Mouse (Mus musculus) limb, embryonic 15.5 days (tissue): ENCODE data around the gene Dnm3. TPM values are rescaled to one million over a fixed set of nuclear protein-coding genes. Genes with fewer than 3 reads are reported as not detected.

Experiments
- ATAC-seq: fragments of 200-750 bp; cut with Nextera tagmentation; 2 replicates; pipeline ENCODE4 v1.8.0; 2017; ENCODE audit warnings: low read depth, moderate TSS enrichment; ENCODE audit not compliant: insufficient number of reproducible peaks, low FRiP score, low TSS enrichment
- H3K27ac ChIP-seq: fragments of 300-500 bp; sonication (generic); 2 replicates; pipeline ENCODE4 v1.5.1; 2015; ENCODE audit warnings: moderate library complexity, mild to moderate bottlenecking, inconsistent platforms
- H3K27me3 ChIP-seq: fragments of 300-500 bp; sonication (generic); 2 replicates; pipeline ENCODE4 v1.6.1; 2015; ENCODE audit warnings: inconsistent platforms
- H3K36me3 ChIP-seq: fragments of 300-500 bp; sonication (generic); 2 replicates; pipeline ENCODE4 v1.6.1; 2015; ENCODE audit warnings: inconsistent platforms
- H3K4me1 ChIP-seq: fragments of 300-500 bp; sonication (generic); 2 replicates; pipeline ENCODE4 v1.6.1; 2015; ENCODE audit warnings: inconsistent platforms
- H3K4me2 ChIP-seq: fragments of 300-500 bp; sonication (generic); 2 replicates; pipeline ENCODE4 v1.6.1; 2015; ENCODE audit warnings: mild to moderate bottlenecking, inconsistent platforms
- H3K4me3 ChIP-seq: fragments of 300-500 bp; sonication (generic); 2 replicates; pipeline ENCODE4 v1.5.1; 2015; ENCODE audit warnings: mild to moderate bottlenecking, inconsistent platforms
- H3K9ac ChIP-seq: fragments of 300-500 bp; sonication (generic); 2 replicates; pipeline ENCODE4 v1.6.1; 2015; ENCODE audit warnings: inconsistent platforms
- H3K9me3 ChIP-seq: fragments of 300-500 bp; sonication (generic); 2 replicates; pipeline ENCODE4 v1.6.1; 2016; ENCODE audit warnings: inconsistent platforms
- WGBS: fragments of 180-500 bp; shearing (Covaris S2); methylation state at CpG from one replicate; pipeline ENCODE4 v1.1.7; 2015; 5-methylcytosine and 5-hydroxymethylcytosine counted together
- polyA plus RNA-seq: library from polyadenylated mRNA; unstranded; fragments of >200 nt; fragmentation: Nextera tagmentation; extraction: Ambion mirVana; gene quantifications from 2 replicates; pipeline ENCODE4 v1.2.1, GENCODE M21; 2015

The Dnm3 gene
- polyA plus RNA-seq, 1 experiment from 2014 or later, result 23.6 TPM

- no peak overlapping the region for H3K4me2 ChIP-seq
- WGBS, result 18% methylated on average over 6 of the region's 6 CpGs
- ATAC-seq, result no peak
Observed at GRCm38 (mm10) chr1:162053608-162054007, 424.2 kb downstream of the Dnm3 start.

GRCm38 (mm10) chr1:162053186-162053585, 424.6 kb downstream of the Dnm3 start:
- Histone ChIP-seq H3K9ac (no peak overlapping the region), H3K4me3 (no peak overlapping the region), H3K27ac (peak overlapping the region; percentile 88), H3K27me3 (no peaks in the 10 kb centered on the region), H3K36me3 (no peaks in the 10 kb centered on the region), H3K4me2 (no peak overlapping the region), H3K9me3 (no peaks in the 10 kb centered on the region), H3K4me1 (peaks cover 17% of the 10 kb centered on the region)
- WGBS, result 18% methylated on average over 7 of the region's 7 CpGs
- ATAC-seq, result no peak

More at GRCm38 (mm10) chr1:162053608-162054007, 424.2 kb downstream of the Dnm3 start:
- peaks cover 17% of the 10 kb centered on the region for H3K4me1 ChIP-seq
- H3K9me3 ChIP-seq, result no peaks in the 10 kb centered on the region
- no peaks in the 10 kb centered on the region for H3K36me3 ChIP-seq
- H3K9ac ChIP-seq, result no peak overlapping the region
- H3K4me3 ChIP-seq, result no peak overlapping the region
- H3K27me3 ChIP-seq, result no peaks in the 10 kb centered on the region
- peak overlapping the region; percentile 88 for H3K27ac ChIP-seq

- Histone ChIP-seq H3K27ac (peak overlapping the region; percentile 88), H3K36me3 (no peaks in the 10 kb centered on the region), H3K9ac (no peak overlapping the region), H3K4me3 (no peak overlapping the region), H3K9me3 (no peaks in the 10 kb centered on the region), H3K4me2 (no peak overlapping the region), H3K4me1 (peaks cover 17% of the 10 kb centered on the region), H3K27me3 (no peaks in the 10 kb centered on the region)
- 50% methylated on average over 6 of the region's 6 CpGs for WGBS
- 0 out of 2 replicates have a peak, but pooled peaks have one; percentile 7 for ATAC-seq
Observed at GRCm38 (mm10) chr1:162052755-162053154, 425.1 kb downstream of the Dnm3 start.

GRCm38 (mm10) chr1:162052138-162052537, 425.7 kb downstream of the Dnm3 start:
- ATAC-seq, result peak; percentile 55; the same call in 1 of the 2 replicates
- Histone ChIP-seq H3K4me1 (peaks cover 17% of the 10 kb centered on the region), H3K4me3 (no peak overlapping the region)

GRCm38 (mm10) chr1:162051710-162052109, 426.1 kb downstream of the Dnm3 start:
- H3K9ac ChIP-seq, result no peak overlapping the region
- H3K4me3 ChIP-seq, result no peak overlapping the region
- peaks cover 17% of the 10 kb centered on the region for H3K4me1 ChIP-seq
- peak overlapping the region; percentile 88 for H3K27ac ChIP-seq
- H3K36me3 ChIP-seq, result no peaks in the 10 kb centered on the region
- 77% methylated on average over 4 of the region's 4 CpGs for WGBS
- no peak overlapping the region for H3K4me2 ChIP-seq
- ATAC-seq, result no peak
- no peaks in the 10 kb centered on the region for H3K27me3 ChIP-seq
- H3K9me3 ChIP-seq, result no peaks in the 10 kb centered on the region

More at GRCm38 (mm10) chr1:162052138-162052537, 425.7 kb downstream of the Dnm3 start:
- 35% methylated on average over 7 of the region's 7 CpGs for WGBS
- H3K9ac ChIP-seq, result no peak overlapping the region
- no peaks in the 10 kb centered on the region for H3K36me3 ChIP-seq
- H3K27ac ChIP-seq, result peak overlapping the region; percentile 88
- H3K4me2 ChIP-seq, result no peak overlapping the region
- no peaks in the 10 kb centered on the region for H3K9me3 ChIP-seq
- H3K27me3 ChIP-seq, result no peaks in the 10 kb centered on the region

- Histone ChIP-seq H3K9me3 (no peaks in the 10 kb centered on the region), H3K4me3 (no peak overlapping the region), H3K4me1 (peaks cover 28% of the 10 kb centered on the region), H3K27me3 (no peaks in the 10 kb centered on the region), H3K9ac (no peak overlapping the region), H3K27ac (peak overlapping the region; percentile 34), H3K4me2 (no peak overlapping the region), H3K36me3 (no peaks in the 10 kb centered on the region)
- ATAC-seq, result no peak
- 78% methylated on average over 7 of the region's 7 CpGs for WGBS
Observed at GRCm38 (mm10) chr1:162047673-162048072, 430.2 kb downstream of the Dnm3 start.

- Histone ChIP-seq H3K4me1 (peaks cover 35% of the 10 kb centered on the region), H3K36me3 (no peaks in the 10 kb centered on the region), H3K27me3 (no peaks in the 10 kb centered on the region), H3K27ac (peak overlapping the region; percentile 87), H3K4me2 (no peak overlapping the region), H3K9me3 (no peaks in the 10 kb centered on the region), H3K4me3 (no peak overlapping the region), H3K9ac (no peak overlapping the region)
- 39% methylated on average over 8 of the region's 8 CpGs for WGBS
- ATAC-seq, result 0 out of 2 replicates have a peak, but pooled peaks have one; percentile 68
Observed at GRCm38 (mm10) chr1:162043788-162044717, 433.8 kb downstream of the Dnm3 start.

GRCm38 (mm10) chr1:162043216-162043615, 434.6 kb downstream of the Dnm3 start:
- no peak for ATAC-seq
- H3K4me2 ChIP-seq, result no peak overlapping the region
- peak overlapping the region; percentile 87 for H3K27ac ChIP-seq
- no peak overlapping the region for H3K9ac ChIP-seq
- H3K36me3 ChIP-seq, result no peaks in the 10 kb centered on the region
- H3K4me1 ChIP-seq, result peaks cover 42% of the 10 kb centered on the region
- H3K27me3 ChIP-seq, result no peaks in the 10 kb centered on the region
- no peaks in the 10 kb centered on the region for H3K9me3 ChIP-seq
- no peak overlapping the region for H3K4me3 ChIP-seq
- WGBS, result 53% methylated on average over 1 of the region's 1 CpGs

GRCm38 (mm10) chr1:162042384-162042783, 435.4 kb downstream of the Dnm3 start:
- H3K27me3 ChIP-seq, result no peaks in the 10 kb centered on the region
- H3K9ac ChIP-seq, result no peak overlapping the region
- ATAC-seq, result no peak
- WGBS, result 70% methylated on average over 5 of the region's 5 CpGs
- no peak overlapping the region for H3K4me3 ChIP-seq
- 0 out of 2 replicates have a peak overlapping the region, but pooled peaks have one; percentile 87 for H3K27ac ChIP-seq
- peaks cover 47% of the 10 kb centered on the region for H3K4me1 ChIP-seq
- H3K9me3 ChIP-seq, result no peaks in the 10 kb centered on the region
- H3K4me2 ChIP-seq, result no peak overlapping the region
- no peaks in the 10 kb centered on the region for H3K36me3 ChIP-seq

GRCm38 (mm10) chr1:162040490-162041274, 437.2 kb downstream of the Dnm3 start:
- Histone ChIP-seq H3K4me1 (peaks cover 60% of the 10 kb centered on the region), H3K4me2 (no peak overlapping the region), H3K9me3 (no peaks in the 10 kb centered on the region), H3K4me3 (no peak overlapping the region), H3K9ac (no peak overlapping the region), H3K27me3 (no peaks in the 10 kb centered on the region), H3K27ac (peak overlapping the region; percentile 95), H3K36me3 (no peaks in the 10 kb centered on the region)
- 79% methylated on average over 6 of the region's 6 CpGs for WGBS
- no peak for ATAC-seq

- H3K9me3 ChIP-seq, result no peaks in the 10 kb centered on the region
- H3K9ac ChIP-seq, result no peak overlapping the region
- H3K36me3 ChIP-seq, result no peaks in the 10 kb centered on the region
- no peak overlapping the region for H3K4me2 ChIP-seq
- H3K4me3 ChIP-seq, result no peak overlapping the region
- 35% methylated on average over 7 of the region's 7 CpGs for WGBS
- ATAC-seq, result no peak
- peaks cover 61% of the 10 kb centered on the region for H3K4me1 ChIP-seq
- H3K27ac ChIP-seq, result peak overlapping the region; percentile 95
- H3K27me3 ChIP-seq, result no peaks in the 10 kb centered on the region
Observed at GRCm38 (mm10) chr1:162039808-162040207, 438.0 kb downstream of the Dnm3 start.
